Mouse (Mus musculus): Measurements from ENCODE around the gene Nfe2l2. TPM values are rescaled to one million over a fixed set of nuclear protein-coding genes. Genes with fewer than 3 reads are reported as not detected.

The Nfe2l2 gene
- 18.9 and 20.1 TPM in 2 replicates for polyA plus RNA-seq (2012; rRNA removed)

GRCm38 (mm10) chr2:75704234-75705161 is at the start of gene Nfe2l2:
TSS of gene Nfe2l2 (minus strand) at chr2:75704641.
- H3K4me1 ChIP-seq (ENCODE audit: control insufficient read depth, insufficient read depth, low read length) = no peaks in the 10 kb centered on the region
- H3K27ac ChIP-seq (ENCODE audit: insufficient read depth, low read length) = peak within 1 kb of the TSS; percentile 92
- no peak for TF ChIP-seq CTCF (IDR thresholded peaks at IDR 0.05; ENCODE audit: extremely low read depth, insufficient read depth, low read length)
- peak; percentile 63; the same call in 1 of the 2 replicates for TF ChIP-seq POLR2A (IDR thresholded peaks at IDR 0.05; ENCODE audit: extremely low read depth, insufficient read depth, low read length)

GRCm38 (mm10) chr2:75752306-75753175 is 48.1 kb upstream of the Nfe2l2 start:
- no peak overlapping the region for H3K27ac ChIP-seq (ENCODE audit: insufficient read depth, low read length)
- TF ChIP-seq POLR2A (IDR thresholded peaks at IDR 0.05; ENCODE audit: extremely low read depth, insufficient read depth, low read length) = no peak
- TF ChIP-seq CTCF (IDR thresholded peaks at IDR 0.05; ENCODE audit: extremely low read depth, insufficient read depth, low read length) = no peak
- H3K4me1 ChIP-seq (ENCODE audit: control insufficient read depth, insufficient read depth, low read length) = no peaks in the 10 kb centered on the region
- H3K4me3 ChIP-seq (ENCODE audit: insufficient read depth, low read length) = no peak overlapping the region

More at GRCm38 (mm10) chr2:75704234-75705161, at the start of gene Nfe2l2:
- peak within 1 kb of the TSS; percentile 45 for H3K4me3 ChIP-seq (ENCODE audit: insufficient read depth, low read length)

GRCm38 (mm10) chr2:75751896-75752295 is 47.5 kb upstream of the Nfe2l2 start:
- no peak for TF ChIP-seq POLR2A (IDR thresholded peaks at IDR 0.05; ENCODE audit: extremely low read depth, insufficient read depth, low read length)
- no peak for TF ChIP-seq CTCF (IDR thresholded peaks at IDR 0.05; ENCODE audit: extremely low read depth, insufficient read depth, low read length)
- no peaks in the 10 kb centered on the region for H3K4me1 ChIP-seq (ENCODE audit: control insufficient read depth, insufficient read depth, low read length)
- H3K27ac ChIP-seq (ENCODE audit: insufficient read depth, low read length) = no peak overlapping the region
- H3K4me3 ChIP-seq (ENCODE audit: insufficient read depth, low read length) = no peak overlapping the region

- no peak overlapping the region for H3K4me3 ChIP-seq (ENCODE audit: insufficient read depth, low read length)
- no peaks in the 10 kb centered on the region for H3K4me1 ChIP-seq (ENCODE audit: control insufficient read depth, insufficient read depth, low read length)
- TF ChIP-seq POLR2A (IDR thresholded peaks at IDR 0.05; ENCODE audit: extremely low read depth, insufficient read depth, low read length) = no peak
- no peak for TF ChIP-seq CTCF (IDR thresholded peaks at IDR 0.05; ENCODE audit: extremely low read depth, insufficient read depth, low read length)
- no peak overlapping the region for H3K27ac ChIP-seq (ENCODE audit: insufficient read depth, low read length)
These were observed 46.4 kb upstream of the Nfe2l2 start for GRCm38 (mm10) chr2:75750869-75751268.

GRCm38 (mm10) chr2:75750043-75750718 is 45.7 kb upstream of the Nfe2l2 start:
- H3K4me1 ChIP-seq (ENCODE audit: control insufficient read depth, insufficient read depth, low read length) = no peaks in the 10 kb centered on the region
- H3K4me3 ChIP-seq (ENCODE audit: insufficient read depth, low read length) = no peak overlapping the region
- no peak overlapping the region for H3K27ac ChIP-seq (ENCODE audit: insufficient read depth, low read length)
- TF ChIP-seq CTCF (IDR thresholded peaks at IDR 0.05; ENCODE audit: extremely low read depth, insufficient read depth, low read length) = no peak
- TF ChIP-seq POLR2A (IDR thresholded peaks at IDR 0.05; ENCODE audit: extremely low read depth, insufficient read depth, low read length) = no peak

DNA sequence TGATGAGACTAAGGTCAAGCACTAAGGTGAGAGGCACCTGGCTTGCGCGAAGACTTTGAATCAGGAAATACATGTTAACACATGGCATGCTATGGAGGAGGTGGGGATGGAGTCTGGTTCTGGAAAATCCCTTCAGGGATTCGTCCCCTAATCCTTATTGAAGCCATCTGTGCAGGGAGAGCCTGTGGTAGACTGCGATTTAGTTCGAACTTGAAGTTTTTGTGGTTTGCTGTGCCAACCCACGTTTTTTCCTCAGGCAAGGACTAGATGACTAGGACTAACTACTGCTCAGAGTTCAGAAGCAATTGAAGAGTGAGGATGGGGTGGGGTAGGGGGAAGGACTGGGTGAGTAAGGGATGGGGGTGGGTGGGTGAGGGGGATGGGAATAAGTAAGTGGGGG is 44.4 kb upstream of the Nfe2l2 start:
- no peak overlapping the region for H3K4me3 ChIP-seq (ENCODE audit: insufficient read depth, low read length)
- H3K4me1 ChIP-seq (ENCODE audit: control insufficient read depth, insufficient read depth, low read length) = no peaks in the 10 kb centered on the region
- H3K27ac ChIP-seq (ENCODE audit: insufficient read depth, low read length) = no peak overlapping the region
- TF ChIP-seq POLR2A (IDR thresholded peaks at IDR 0.05; ENCODE audit: extremely low read depth, insufficient read depth, low read length) = no peak

- H3K4me3 ChIP-seq (ENCODE audit: insufficient read depth, low read length) = no peak overlapping the region
- TF ChIP-seq POLR2A (IDR thresholded peaks at IDR 0.05; ENCODE audit: extremely low read depth, insufficient read depth, low read length) (no peak), CTCF (IDR thresholded peaks at IDR 0.05; ENCODE audit: extremely low read depth, insufficient read depth, low read length) (no peak)
- H3K4me1 ChIP-seq (ENCODE audit: control insufficient read depth, insufficient read depth, low read length) = no peaks in the 10 kb centered on the region
- no peak overlapping the region for H3K27ac ChIP-seq (ENCODE audit: insufficient read depth, low read length)
These were observed 32.6 kb upstream of the Nfe2l2 start for GRCm38 (mm10) chr2:75737006-75737503.

DNA sequence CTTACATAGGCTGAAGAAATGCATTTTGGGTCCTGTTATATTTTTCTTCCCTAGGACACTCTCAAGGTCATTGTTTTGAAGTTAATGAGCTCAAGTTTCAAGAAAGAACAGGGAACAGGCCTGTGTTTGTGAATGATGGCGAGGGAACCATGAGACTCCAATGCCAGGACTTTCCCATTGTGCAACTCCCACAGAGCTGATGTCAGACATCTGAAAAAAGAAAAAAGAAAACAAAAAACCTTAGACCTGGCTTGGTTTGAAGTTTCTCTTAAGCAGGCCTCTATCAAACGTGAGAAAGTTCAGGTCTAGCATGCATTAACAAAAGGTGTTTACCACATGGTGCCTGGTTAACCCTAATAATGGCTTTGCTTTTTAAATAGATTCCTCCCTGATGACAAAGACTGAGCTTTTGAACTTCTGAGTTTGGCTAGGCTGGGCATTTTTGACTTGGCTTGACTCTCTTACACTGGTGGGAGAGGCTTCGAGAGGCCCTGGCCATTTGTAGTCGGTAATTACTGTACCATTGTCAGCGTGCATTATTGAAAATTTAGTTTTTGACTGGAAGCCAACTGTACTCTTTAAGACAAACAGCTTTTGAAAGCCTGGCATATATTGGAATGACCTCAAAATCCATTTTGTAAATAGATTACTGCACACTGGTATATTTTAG is 29.9 kb upstream of the Nfe2l2 start:
- Histone ChIP-seq H3K4me3 (ENCODE audit: insufficient read depth, low read length) (no peak overlapping the region), H3K4me1 (ENCODE audit: control insufficient read depth, insufficient read depth, low read length) (no peaks in the 10 kb centered on the region), H3K27ac (ENCODE audit: insufficient read depth, low read length) (no peak overlapping the region)
- TF ChIP-seq POLR2A (IDR thresholded peaks at IDR 0.05; ENCODE audit: extremely low read depth, insufficient read depth, low read length) (no peak), CTCF (IDR thresholded peaks at IDR 0.05; ENCODE audit: extremely low read depth, insufficient read depth, low read length) (no peak)
